Mouse (Mus musculus): Measurements from ENCODE around the gene Myadm.
A peak's percentile ranks its signal among the peaks of the same experiment; 100 is the strongest.

Gene Myadm

GRCm38 (mm10) chr7:3327961-3328360 is 39.1 kb downstream of the Myadm start:
- DNase-seq: no peak

- DNase-seq: peak; percentile 83
Measured at GRCm38 (mm10) chr7:3329776-3330546, 41.1 kb downstream of the Myadm start.

- DNase-seq: no peak
Measured at GRCm38 (mm10) chr7:3331171-3331570, 42.3 kb downstream of the Myadm start.

GRCm38 (mm10) chr7:3331581-3332223 is 42.8 kb downstream of the Myadm start:
- peak; percentile 87 for DNase-seq

GRCm38 (mm10) chr7:3332224-3332615 is 43.3 kb downstream of the Myadm start:
- DNase-seq: no peak

GRCm38 (mm10) chr7:3332619-3333521 is 44.0 kb downstream of the Myadm start, which contains the start of gene Cacng7:
Gene Cacng7 (plus strand): TSS chr7:3332955.
- DNase-seq: peak; percentile 69

GRCm38 (mm10) chr7:3333542-3333941 is 44.7 kb downstream of the Myadm start:
- DNase-seq: no peak

- DNase-seq: no peak
Measured at GRCm38 (mm10) chr7:3336412-3336811, 47.5 kb downstream of the Myadm start.

GRCm38 (mm10) chr7:3338286-3338935 is 49.5 kb downstream of the Myadm start:
- DNase-seq: no peak

GRCm38 (mm10) chr7:3339010-3339409 is 50.1 kb downstream of the Myadm start:
- no peak for DNase-seq

- no peak for DNase-seq
Measured at GRCm38 (mm10) chr7:3343861-3344260, 55.0 kb downstream of the Myadm start.

- no peak for DNase-seq
Measured at GRCm38 (mm10) chr7:3345301-3345700, 56.4 kb downstream of the Myadm start.

GRCm38 (mm10) chr7:3347366-3348287 is 58.7 kb downstream of the Myadm start:
- no peak for DNase-seq

GRCm38 (mm10) chr7:3348326-3348725 is 59.4 kb downstream of the Myadm start:
- DNase-seq: no peak

GRCm38 (mm10) chr7:3349775-3350174 is 60.9 kb downstream of the Myadm start:
- DNase-seq: no peak
